Mouse (Mus musculus) embryonic stem cell, embryonic (primary cell): ENCODE results near the gene Syngr1.

Experiments
- CTCF ChIA-PET, 4 experiments: fragments of 300-600 bp in 2 of 4; fragments of 350-600 bp in 2 of 4; sonication (Branson Sonifier 250); formaldehyde crosslinking; loops; one replicate each; lab custom pipeline; 2022; ENCODE audit warnings: inconsistent platforms in 2 of 4; lab: Charles Lee
- POLR2A ChIA-PET, 4 experiments: fragments of 300-600 bp in 2 of 4; fragments of 350-600 bp in 2 of 4; sonication (Branson Sonifier 250); formaldehyde crosslinking; loops; one replicate each; lab custom pipeline; 2022; ENCODE audit warnings: antibody characterized with exemption in 4 of 4, inconsistent platforms in 1 of 4; lab: Charles Lee

The Syngr1 gene

GRCm38 (mm10) chr15:80107143-80107542 lies 16.0 kb downstream of the Syngr1 start:
- CTCF ChIA-PET = interaction anchor here (0.5 to 5.8 kb wide), 32 partner anchors 8 to 315 kb away, joined by 3 to 76 read pairs (median 5); partner anchors contain the start of genes Rpl3 (in 2 of the 4), Syngr1 (in 2 of the 4), Tab1 (in 2 of the 4) and Mgat3 (in 1 of the 4)

GRCm38 (mm10) chr15:80107575-80107974 lies 16.4 kb downstream of the Syngr1 start:
- POLR2A ChIA-PET = interaction anchor here (0.5 to 33.8 kb wide), 54 partner anchors 5 to 1265 kb away, joined by 3 to 1070 read pairs (median 6); partner anchors contain the start of genes Atf4 (in 3 of the 4), Mief1 (in 3 of the 4), Syngr1 (in 3 of the 4) and Cbx7 (in 2 of the 4)
- CTCF ChIA-PET = interaction anchor here (0.5 to 5.8 kb wide), 41 partner anchors 8 to 315 kb away, joined by 3 to 76 read pairs (median 4); partner anchors contain the start of genes Rpl3 (in 2 of the 4), Syngr1 (in 2 of the 4), Tab1 (in 2 of the 4) and Atf4 (in 1 of the 4)

More at GRCm38 (mm10) chr15:80107143-80107542, 16.0 kb downstream of the Syngr1 start:
- POLR2A ChIA-PET = interaction anchor here (0.6 to 33.8 kb wide), 50 partner anchors 6 to 426 kb away, joined by 3 to 1070 read pairs (median 7); partner anchors contain the start of genes Atf4 (in 3 of the 4), Syngr1 (in 3 of the 4), Cbx7 (in 2 of the 4) and Mief1 (in 2 of the 4)

- ChIA-PET CTCF (interaction anchor here in 2 of 4 experiments (0.8 to 4.3 kb wide), 3 partner anchors 22 to 127 kb away, joined by 3 to 24 read pairs (median 10); no protein-coding TSS in a partner anchor), POLR2A (interaction anchor here in 3 of 4 experiments (0.6 to 33.8 kb wide), 19 partner anchors 1 to 1982 kb away, joined by 3 to 1070 read pairs (median 5); partner anchors contain the start of genes Syngr1 (in 3 of the 3), Atf4 (in 2 of the 3), Rpl3 (in 2 of the 3) and Mief1 (in 1 of the 3))
Observed at GRCm38 (mm10) chr15:80111436-80111835, 20.3 kb downstream of the Syngr1 start.

GRCm38 (mm10) chr15:80112499-80112898 lies 21.4 kb downstream of the Syngr1 start:
- POLR2A ChIA-PET = interaction anchor here (0.5 to 33.8 kb wide), 32 partner anchors 8 to 1129 kb away, joined by 3 to 1070 read pairs (median 4); partner anchors contain the start of genes Atf4 (in 2 of the 4), Rpl3 (in 2 of the 4), Syngr1 (in 2 of the 4) and Tab1 (in 2 of the 4)
- CTCF ChIA-PET = interaction anchor here in 3 of 4 experiments (0.6 to 4.3 kb wide), 17 partner anchors 11 to 276 kb away, joined by 3 to 24 read pairs (median 4); partner anchors contain the start of gene Syngr1 (in 1 of the 3)

GRCm38 (mm10) chr15:80114414-80114813 lies 23.3 kb downstream of the Syngr1 start:
- POLR2A ChIA-PET = interaction anchor here (0.7 to 33.8 kb wide), 45 partner anchors 9 to 596 kb away, joined by 3 to 1070 read pairs (median 7); partner anchors contain the start of genes Atf4 (in 3 of the 4), Rpl3 (in 3 of the 4), Syngr1 (in 2 of the 4) and Tab1 (in 2 of the 4)
- CTCF ChIA-PET = interaction anchor here in 3 of 4 experiments (0.5 to 3.6 kb wide), 11 partner anchors 8 to 559 kb away, joined by 3 to 23 read pairs (median 6); partner anchors contain the start of genes Mief1 (in 1 of the 3) and Syngr1 (in 1 of the 3)

- ChIA-PET POLR2A (interaction anchor here (0.5 to 33.8 kb wide), 72 partner anchors 8 to 425 kb away, joined by 3 to 1070 read pairs (median 4); partner anchors contain the start of genes Rpl3 (in 4 of the 4), Atf4 (in 3 of the 4), Syngr1 (in 3 of the 4) and Tab1 (in 3 of the 4)), CTCF (interaction anchor here in 3 of 4 experiments (0.6 to 3.6 kb wide), 17 partner anchors 8 to 586 kb away, joined by 3 to 23 read pairs (median 4); partner anchors contain the start of genes Mief1 (in 1 of the 3), Syngr1 (in 1 of the 3) and Tab1 (in 1 of the 3))
Observed at GRCm38 (mm10) chr15:80115256-80115655, 24.1 kb downstream of the Syngr1 start.

- CTCF ChIA-PET = interaction anchor here in 3 of 4 experiments (0.6 to 3.6 kb wide), 12 partner anchors 8 to 264 kb away, joined by 3 to 23 read pairs (median 4); partner anchors contain the start of genes Mief1 (in 1 of the 3), Syngr1 (in 1 of the 3) and Tab1 (in 1 of the 3)
- POLR2A ChIA-PET = interaction anchor here (0.6 to 33.8 kb wide), 59 partner anchors 9 to 425 kb away, joined by 3 to 1070 read pairs (median 5); partner anchors contain the start of genes Rpl3 (in 4 of the 4), Atf4 (in 3 of the 4), Syngr1 (in 3 of the 4) and Tab1 (in 3 of the 4)
Observed at GRCm38 (mm10) chr15:80115866-80116794, 25.0 kb downstream of the Syngr1 start.

- POLR2A ChIA-PET = interaction anchor here in 3 of 4 experiments (0.5 to 33.8 kb wide), 35 partner anchors 8 to 594 kb away, joined by 3 to 1070 read pairs (median 5); partner anchors contain the start of genes Tab1 (in 3 of the 3), Atf4 (in 2 of the 3), Rpl3 (in 2 of the 3) and Syngr1 (in 2 of the 3)
- CTCF ChIA-PET = interaction anchor here in 3 of 4 experiments (0.6 to 3.6 kb wide), 5 partner anchors 8 to 79 kb away, joined by 3 to 23 read pairs (median 3); no protein-coding TSS in a partner anchor
Observed at GRCm38 (mm10) chr15:80117154-80117553, 26.0 kb downstream of the Syngr1 start.

- ChIA-PET POLR2A (interaction anchor here in 3 of 4 experiments (0.6 to 33.8 kb wide), 14 partner anchors 8 to 183 kb away, joined by 3 to 1070 read pairs (median 6); partner anchors contain the start of genes Atf4 (in 2 of the 3), Tab1 (in 2 of the 3), Rpl3 (in 1 of the 3) and Syngr1 (in 1 of the 3)), CTCF (interaction anchor here in 2 of 4 experiments (0.5 to 1.4 kb wide), 4 partner anchors 10 to 30 kb away, joined by 3 to 5 read pairs (median 4); no protein-coding TSS in a partner anchor)
Observed at GRCm38 (mm10) chr15:80119076-80119475, 27.9 kb downstream of the Syngr1 start.

GRCm38 (mm10) chr15:80121721-80122325 lies 30.7 kb downstream of the Syngr1 start:
- ChIA-PET CTCF (interaction anchor here in 3 of 4 experiments (0.6 to 3.4 kb wide), 6 partner anchors 9 to 382 kb away, joined by 3 to 11 read pairs (median 4); partner anchors contain the start of gene Tab1 (in 1 of the 3)), POLR2A (interaction anchor here (0.6 to 28.4 kb wide), 22 partner anchors 9 to 589 kb away, joined by 3 to 869 read pairs (median 7); partner anchors contain the start of genes Tab1 (in 2 of the 4), Atf4 (in 1 of the 4), Rpl3 (in 1 of the 4) and Syngr1 (in 1 of the 4))

GRCm38 (mm10) chr15:80122431-80122830 lies 31.3 kb downstream of the Syngr1 start:
- CTCF ChIA-PET = interaction anchor here (0.6 to 3.4 kb wide), 10 partner anchors 9 to 1623 kb away, joined by 3 to 11 read pairs (median 4); partner anchors contain the start of genes Tab1 (in 2 of the 4) and Rangap1 (in 1 of the 4)
- POLR2A ChIA-PET = interaction anchor here (0.6 to 28.4 kb wide), 38 partner anchors 6 to 588 kb away, joined by 3 to 869 read pairs (median 4); partner anchors contain the start of genes Syngr1 (in 2 of the 4), Tab1 (in 2 of the 4), Atf4 (in 1 of the 4) and Rpl3 (in 1 of the 4)

GRCm38 (mm10) chr15:80124651-80125050 lies 33.5 kb downstream of the Syngr1 start:
- CTCF ChIA-PET = interaction anchor here in 2 of 4 experiments (0.6 to 3.4 kb wide), 5 partner anchors 7 to 92 kb away, joined by 3 to 11 read pairs (median 3); no protein-coding TSS in a partner anchor
- POLR2A ChIA-PET = interaction anchor here in 3 of 4 experiments (0.6 to 28.4 kb wide), 27 partner anchors 8 to 278 kb away, joined by 3 to 869 read pairs (median 5); partner anchors contain the start of genes Atf4 (in 2 of the 3), Syngr1 (in 2 of the 3), Tab1 (in 2 of the 3) and Mief1 (in 1 of the 3)

GRCm38 (mm10) chr15:80127191-80127590 lies 36.1 kb downstream of the Syngr1 start:
- POLR2A ChIA-PET = interaction anchor here in 3 of 4 experiments (0.6 to 8.0 kb wide), 7 partner anchors 8 to 597 kb away, joined by 3 to 70 read pairs (median 4); partner anchors contain the start of genes Atf4 (in 2 of the 3) and Mief1 (in 1 of the 3)
- CTCF ChIA-PET = interaction anchor here in 1 of 4 experiments (0.5 kb wide), 1 partner anchor 367 kb away, joined by 3 read pairs; no protein-coding TSS in a partner anchor

- POLR2A ChIA-PET = interaction anchor here in 3 of 4 experiments (0.6 to 9.1 kb wide), 19 partner anchors 12 to 130 kb away, joined by 3 to 135 read pairs (median 6); partner anchors contain the start of genes Atf4 (in 2 of the 3), Mief1 (in 1 of the 3) and Syngr1 (in 1 of the 3)
Observed at GRCm38 (mm10) chr15:80129982-80130381, 38.8 kb downstream of the Syngr1 start.

More at GRCm38 (mm10) chr15:80129982-80130381, 38.8 kb downstream of the Syngr1 start:
- CTCF ChIA-PET = interaction anchor here in 2 of 4 experiments (1.1 to 1.8 kb wide), 4 partner anchors 11 to 22 kb away, joined by 3 to 5 read pairs (median 4); no protein-coding TSS in a partner anchor
